Comparison of ENCODE assay signal across 8 mouse cellular contexts in genomic region chr7:141918407-141918806, GRCm38 (mm10). TPM values are rescaled to one million over a fixed set of nuclear protein-coding genes. Genes with fewer than 3 reads are reported as not detected.
DNase-seq lines count a peak whose midpoint lies in the region; ATAC-seq and TF ChIP-seq lines count a peak whose summit lies in the region.

Gene Tollip, minus strand, starts transcription at chr7:141918507.

- H3K9ac ChIP-seq in lung, embryonic 14.5 days: no peak within 1 kb of the TSS
- no peak within 1 kb of the TSS for H3K9ac ChIP-seq in embryonic facial prominence, embryonic 11.5 days (replicated peaks; ENCODE audit: low read length)
- H3K9ac ChIP-seq in heart, embryonic 14.5 days (ENCODE audit: low read length): no peak within 1 kb of the TSS

- no peaks in the 10 kb centered on the region for H3K36me3 ChIP-seq in lung, embryonic 14.5 days (ENCODE audit: insufficient read depth)
- no peaks in the 10 kb centered on the region for H3K36me3 ChIP-seq in embryonic facial prominence, embryonic 11.5 days (replicated peaks; ENCODE audit: control insufficient read depth, insufficient read depth, low read depth, low read length)
- H3K36me3 ChIP-seq in heart, embryonic 14.5 days (ENCODE audit: control insufficient read depth, insufficient read depth, low read length): no peaks in the 10 kb centered on the region

- H3K4me1 ChIP-seq in lung, embryonic 14.5 days (ENCODE audit: insufficient read depth): no peaks in the 10 kb centered on the region
- no peaks in the 10 kb centered on the region for H3K4me1 ChIP-seq in embryonic facial prominence, embryonic 11.5 days (ENCODE audit: control insufficient read depth, insufficient read depth, low read length)
- H3K4me1 ChIP-seq in heart, embryonic 14.5 days (ENCODE audit: control insufficient read depth in 2 of 2, insufficient read depth in 2 of 2, low read length in 2 of 2): no peaks in the 10 kb centered on the region

- ATAC-seq in lung, embryonic 14.5 days (ENCODE audit: insufficient read depth): no peak
- ATAC-seq in embryonic facial prominence, embryonic 11.5 days (replicated peaks; ENCODE audit: insufficient number of reproducible peaks, low FRiP score, low TSS enrichment, low read depth): no peak
- ATAC-seq in heart, embryonic 14.5 days (ENCODE audit: insufficient number of reproducible peaks, insufficient read depth, low FRiP score, low read depth): no peak
- ATAC-seq in monocyte, adult 5-6 weeks (replicated peaks; ENCODE audit: insufficient number of reproducible peaks, low FRiP score, low TSS enrichment, poor library complexity, severe bottlenecking): no peak

- DNase-seq in lung, embryonic 14.5 days: no peak
- DNase-seq in lung, postnatal 10 days: no peak
- DNase-seq in embryonic facial prominence, embryonic 11.5 days (ENCODE audit: low spot score): no peak
- no peak for DNase-seq in left cerebral cortex, postnatal 14 days (ENCODE audit: low spot score in 2 of 2)
- no peak for DNase-seq in thymus, postnatal 25 days
- no peak for DNase-seq in spleen, postnatal 4 days (ENCODE audit: low spot score in 2 of 2)

- no peak for TF ChIP-seq CTCF in lung, embryonic 14.5 days (IDR thresholded peaks at IDR 0.05; ENCODE audit: low read depth)

- H3K4me3 ChIP-seq in lung, embryonic 14.5 days (ENCODE audit: low read depth, low read length): no peak within 1 kb of the TSS
- H3K4me3 ChIP-seq in embryonic facial prominence, embryonic 11.5 days (ENCODE audit: low read depth, low read length): no peak within 1 kb of the TSS
- no peak within 1 kb of the TSS for H3K4me3 ChIP-seq in heart, embryonic 14.5 days (ENCODE audit: control insufficient read depth in 1 of 2, insufficient read depth in 1 of 2, low read depth in 1 of 2, low read length in 2 of 2)

- H3K4me2 ChIP-seq in lung, embryonic 14.5 days: no peak within 1 kb of the TSS
- no peak within 1 kb of the TSS for H3K4me2 ChIP-seq in embryonic facial prominence, embryonic 11.5 days (ENCODE audit: low read depth, low read length)
- no peak within 1 kb of the TSS for H3K4me2 ChIP-seq in heart, embryonic 14.5 days (ENCODE audit: low read length)

- H3K27ac ChIP-seq in lung, embryonic 14.5 days (ENCODE audit: low read depth): no peak within 1 kb of the TSS
- H3K27ac ChIP-seq in embryonic facial prominence, embryonic 11.5 days (replicated peaks; ENCODE audit: low read depth, low read length): no peak within 1 kb of the TSS
- no peak within 1 kb of the TSS for H3K27ac ChIP-seq in heart, embryonic 14.5 days (replicated peaks in 1 of 2; ENCODE audit: control insufficient read depth in 1 of 2, insufficient read depth in 1 of 2, low read depth in 2 of 2, low read length in 2 of 2)

- intact Hi-C loops in left cerebral cortex, postnatal 14 days (cut with DNase I): no loop called here

- 88% methylated on average over 2 of the region's 2 CpGs for WGBS in lung, embryonic 14.5 days
- WGBS in embryonic facial prominence, embryonic 11.5 days: 95% methylated on average over 2 of the region's 2 CpGs
- 91% methylated on average over 2 of the region's 2 CpGs for WGBS in heart, embryonic 14.5 days

- no peaks in the 10 kb centered on the region for H3K9me3 ChIP-seq in lung, embryonic 14.5 days (ENCODE audit: low read depth, low read length)
- no peaks in the 10 kb centered on the region for H3K9me3 ChIP-seq in embryonic facial prominence, embryonic 11.5 days (replicated peaks; ENCODE audit: control insufficient read depth, low read length)
- H3K9me3 ChIP-seq in heart, embryonic 14.5 days (ENCODE audit: control insufficient read depth, low read length): no peaks in the 10 kb centered on the region

- H3K27me3 ChIP-seq in lung, embryonic 14.5 days (ENCODE audit: insufficient read depth, low read length): peaks cover 4% of the 10 kb centered on the region; the same call in 1 of the 2 replicates
- H3K27me3 ChIP-seq in embryonic facial prominence, embryonic 11.5 days (ENCODE audit: control insufficient read depth, insufficient read depth, low read length): no peaks in the 10 kb centered on the region
- H3K27me3 ChIP-seq in heart, embryonic 14.5 days (ENCODE audit: control insufficient read depth, insufficient read depth, low read length): 0 out of 2 replicates have a peak, but pooled peaks cover under 1% of the 10 kb centered on the region

RNA-seq across cellular contexts. Expression of gene Tollip, which starts in this region (rescaled TPM):
- polyA plus RNA-seq in lung, embryonic 14.5 days (2014; fragmentation: Nextera tagmentation; extraction: Ambion mirVana): 50.3 and 54.5 TPM in 2 replicates
- 39.3 and 45.1 TPM in 2 replicates for polyA plus RNA-seq in embryonic facial prominence, embryonic 11.5 days (2014; fragmentation: Nextera tagmentation; extraction: Ambion mirVana)
- 41.5 and 41.7 TPM in 2 replicates for polyA plus RNA-seq in heart, embryonic 14.5 days (2014; fragmentation: Nextera tagmentation; extraction: Ambion mirVana)
- total RNA-seq in left cerebral cortex, postnatal 14 days (2021): 100 to 1,000 TPM; 142 to 160 TPM
- total RNA-seq in monocyte, adult 5-6 weeks (2017): 36.8 to 53.8 TPM (median 38.2 TPM) in 3 replicates
